Mouse (Mus musculus) bone marrow macrophage, adult 2 months (primary cell): ENCODE measurements around the gene Acaa1a. TPM values are rescaled to one million over a fixed set of nuclear protein-coding genes. Genes with fewer than 3 reads are reported as not detected.

ENCODE experiments used
- H3K27ac ChIP-seq: 2 replicates; pipeline ENCODE4 v1.5.1; 2012; ENCODE audit warnings: low read depth, low read length; ENCODE audit not compliant: insufficient read depth
- H3K4me1 ChIP-seq: 2 replicates; pipeline ENCODE4 v1.6.1; 2012; ENCODE audit warnings: low read length; ENCODE audit not compliant: control insufficient read depth, insufficient read depth
- H3K4me3 ChIP-seq: 2 replicates; pipeline ENCODE4 v1.5.1; 2012; ENCODE audit warnings: mild to moderate bottlenecking, low read length, moderate library complexity; ENCODE audit not compliant: insufficient read depth
- CTCF ChIP-seq: IDR thresholded peaks from 2 replicates; pipeline ENCODE4 v1.5.1; 2012; ENCODE audit warnings: low read depth, mild to moderate bottlenecking, low read length, moderate library complexity
- POLR2A ChIP-seq: IDR thresholded peaks from 2 replicates; pipeline ENCODE4 v1.6.1; 2012; ENCODE audit warnings: mild to moderate bottlenecking, low read depth, low read length, borderline replicate concordance
- polyA plus RNA-seq: library from polyadenylated mRNA; stranded (reverse); fragments of >200 nt; gene quantifications from 2 replicates; pipeline ENCODE4 v1.2.4, GENCODE M21; 2012; ENCODE audit not compliant: missing spikeins, insufficient read depth, insufficient read length

The Acaa1a gene
- polyA plus RNA-seq, 1 experiment, result 99.1 TPM

GRCm38 (mm10) chr9:119338350-119338749 lies 1.1 kb upstream of the Acaa1a start:
- no peak for TF ChIP-seq POLR2A
- H3K4me1 ChIP-seq, result peaks cover 50% of the 10 kb centered on the region
- no peak overlapping the region for H3K4me3 ChIP-seq

DNA sequence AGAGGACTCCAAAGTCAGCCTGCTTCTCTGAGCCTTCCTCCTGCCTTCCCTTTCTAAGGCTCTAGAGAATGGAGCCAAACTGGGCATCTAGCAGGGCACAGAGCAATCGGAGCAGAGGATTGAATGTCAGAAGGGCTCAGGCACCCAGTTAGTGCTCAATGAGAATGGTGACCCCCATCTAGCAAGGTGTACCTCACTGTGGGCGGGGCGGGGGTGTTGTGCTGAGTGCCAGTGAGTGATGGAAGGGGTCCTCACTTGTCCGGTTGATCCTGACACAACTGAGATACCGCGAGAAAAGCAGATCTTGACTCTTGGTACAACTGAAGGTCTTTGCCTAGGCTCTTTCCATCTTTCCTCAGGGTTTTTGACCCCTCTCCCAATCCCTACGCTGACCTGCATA lies 370 bp upstream of the Acaa1a start:
- peak overlapping the region; percentile 89 for H3K4me3 ChIP-seq
- peak overlapping the region; percentile 89 for H3K27ac ChIP-seq
- H3K4me1 ChIP-seq, result peaks cover 47% of the 10 kb centered on the region
- TF ChIP-seq CTCF (no peak), POLR2A (no peak)

More at GRCm38 (mm10) chr9:119338350-119338749, 1.1 kb upstream of the Acaa1a start:
- H3K27ac ChIP-seq, result no peak overlapping the region

DNA sequence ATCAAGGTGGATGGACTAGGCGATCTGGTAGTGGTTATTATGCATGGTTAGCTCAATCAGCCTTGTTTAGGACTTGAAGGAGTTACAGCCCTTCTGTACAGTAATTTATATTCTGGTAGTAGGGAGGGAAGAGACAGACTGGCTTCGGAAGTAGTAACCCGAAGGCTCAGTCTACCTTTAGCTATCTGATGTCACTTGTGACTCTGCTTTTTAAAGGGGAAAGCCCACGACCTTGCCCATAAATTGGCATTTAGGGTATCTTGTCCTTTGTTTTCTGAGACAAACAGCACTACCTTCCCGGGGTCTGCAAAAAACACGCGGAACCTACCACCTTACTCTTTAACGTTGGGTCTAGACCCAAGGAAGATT lies 720 bp downstream of the Acaa1a start:
- H3K27ac ChIP-seq, result peak overlapping the region; percentile 89
- no peak for TF ChIP-seq CTCF
- no peak for TF ChIP-seq POLR2A
- peaks cover 39% of the 10 kb centered on the region for H3K4me1 ChIP-seq
- peak overlapping the region; percentile 89 for H3K4me3 ChIP-seq

- H3K27ac ChIP-seq, result peak within 1 kb of the TSS; percentile 89
- peak within 1 kb of the TSS; percentile 89 for H3K4me3 ChIP-seq
- TF ChIP-seq CTCF (no peak), POLR2A (no peak)
- H3K4me1 ChIP-seq, result peaks cover 31% of the 10 kb centered on the region
Measured at GRCm38 (mm10) chr9:119340909-119341816, 1.7 kb downstream of the Acaa1a start, which contains the start of gene Myd88. Gene Myd88 (minus strand): TSS chr9:119341411.

DNA sequence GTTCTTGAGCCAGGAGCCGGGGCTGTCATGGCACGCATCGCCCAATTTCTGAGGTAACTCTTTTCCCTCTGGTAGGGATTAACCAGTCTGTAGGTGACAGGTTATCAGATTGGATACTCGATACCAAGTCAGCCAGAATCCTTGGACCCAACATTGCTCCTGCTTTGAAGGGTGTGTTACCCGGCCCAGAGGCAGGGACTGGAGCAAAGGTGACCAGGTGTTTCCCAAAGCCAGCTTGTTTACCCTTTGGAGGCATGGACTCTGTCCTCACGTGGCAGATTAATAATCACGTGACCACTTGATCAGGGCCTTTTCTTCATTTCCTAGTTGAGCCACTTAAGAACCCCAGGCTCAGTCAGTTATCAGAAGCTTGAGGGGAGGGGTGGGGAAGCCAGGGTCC lies 3.3 kb downstream of the Acaa1a start:
- H3K27ac ChIP-seq, result peak overlapping the region; percentile 89
- TF ChIP-seq POLR2A, result no peak
- TF ChIP-seq CTCF, result no peak
- H3K4me1 ChIP-seq, result peaks cover 21% of the 10 kb centered on the region
- peak overlapping the region; percentile 80 for H3K4me3 ChIP-seq

GRCm38 (mm10) chr9:119346376-119346775 lies 6.9 kb downstream of the Acaa1a start:
- no peak overlapping the region for H3K4me3 ChIP-seq
- H3K4me1 ChIP-seq, result peaks cover 18% of the 10 kb centered on the region
- TF ChIP-seq CTCF (no peak), POLR2A (no peak)
- H3K27ac ChIP-seq, result no peak overlapping the region

DNA sequence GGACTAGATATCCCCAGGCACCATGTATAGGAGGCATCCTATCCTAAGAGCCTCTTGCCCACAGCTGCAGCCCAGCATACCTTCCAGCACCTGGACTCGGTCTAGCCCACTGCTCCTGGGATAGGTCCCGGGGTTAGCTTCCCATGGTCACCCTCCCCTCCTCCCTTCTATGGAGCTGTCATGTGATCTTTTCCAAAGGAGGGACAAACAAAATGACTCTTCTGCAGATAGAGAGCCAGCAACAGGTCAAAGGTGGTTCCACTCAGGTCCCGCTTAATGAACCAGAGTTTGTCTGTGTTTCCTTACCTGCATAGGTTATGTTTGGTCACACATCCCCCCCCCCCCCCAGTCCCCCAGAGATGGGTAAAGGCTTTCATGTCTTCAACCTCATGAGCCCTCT lies 11.1 kb downstream of the Acaa1a start:
- TF ChIP-seq POLR2A (no peak), CTCF (no peak)
- Histone ChIP-seq H3K4me3 (no peak overlapping the region), H3K27ac (no peak overlapping the region), H3K4me1 (no peaks in the 10 kb centered on the region)

- no peak for TF ChIP-seq CTCF
- no peak for TF ChIP-seq POLR2A
- H3K27ac ChIP-seq, result no peak overlapping the region
- H3K4me3 ChIP-seq, result no peak overlapping the region
- no peaks in the 10 kb centered on the region for H3K4me1 ChIP-seq
Measured at GRCm38 (mm10) chr9:119350947-119351705, 11.7 kb downstream of the Acaa1a start.

DNA sequence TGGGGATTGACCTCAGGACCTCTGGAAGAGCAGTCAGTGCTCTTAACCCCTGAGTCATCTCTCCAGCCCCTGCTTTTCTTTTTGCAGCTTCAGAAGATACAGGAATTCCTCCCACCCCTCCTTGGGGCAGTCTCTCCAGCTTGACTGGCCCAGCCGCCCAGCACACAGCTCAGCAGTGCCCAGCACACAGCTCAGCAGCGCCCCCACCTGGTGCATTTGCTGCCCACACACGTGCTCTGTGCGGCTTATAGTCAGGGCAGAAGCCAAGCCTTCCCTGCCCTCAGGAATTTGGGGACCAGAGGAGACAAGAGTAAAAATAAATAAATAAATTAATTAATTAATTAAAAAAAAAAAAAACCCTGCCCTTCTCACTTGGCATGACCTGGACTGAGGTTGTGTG lies 12.6 kb downstream of the Acaa1a start:
- TF ChIP-seq POLR2A (no peak), CTCF (peak; percentile 65)
- Histone ChIP-seq H3K4me1 (no peaks in the 10 kb centered on the region), H3K4me3 (no peak overlapping the region), H3K27ac (no peak overlapping the region)

- Histone ChIP-seq H3K4me1 (peaks cover 2% of the 10 kb centered on the region; the same call in 1 of the 2 replicates), H3K27ac (no peak overlapping the region), H3K4me3 (no peak overlapping the region)
- TF ChIP-seq POLR2A (no peak), CTCF (no peak)
Measured at GRCm38 (mm10) chr9:119353926-119354325, 14.4 kb downstream of the Acaa1a start.
